Mouse (Mus musculus): ENCODE measurements around the gene Gpr179. TPM values are rescaled to one million over a fixed set of nuclear protein-coding genes. Genes with fewer than 3 reads are reported as not detected.

The Gpr179 gene
- total RNA-seq, 2 experiments from 2014 or later = 0.21 to 0.24 TPM

DNA sequence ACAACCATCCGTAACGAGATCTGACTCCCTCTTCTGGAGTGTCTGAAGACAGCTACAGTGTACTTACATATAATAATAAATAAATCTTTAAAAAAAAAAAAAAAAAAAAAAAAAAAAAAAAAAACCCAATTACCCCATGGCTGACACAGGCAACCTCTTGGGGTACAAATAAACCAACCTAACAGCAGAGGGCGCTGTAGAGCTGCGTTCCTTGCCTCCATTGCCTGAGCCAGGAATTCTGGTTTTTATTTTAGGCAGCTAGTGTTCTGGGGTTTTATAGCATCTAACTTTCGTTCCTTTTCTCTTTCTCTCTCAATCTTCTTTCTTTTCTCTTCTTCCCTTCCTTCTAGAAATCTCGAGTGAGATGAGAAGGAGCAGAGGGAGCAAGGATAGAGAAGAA lies 5.8 kb upstream of the Gpr179 start:
- DNase-seq (ENCODE audit: low spot score in 2 of 2) = peak; percentile 51 to 80

DNA sequence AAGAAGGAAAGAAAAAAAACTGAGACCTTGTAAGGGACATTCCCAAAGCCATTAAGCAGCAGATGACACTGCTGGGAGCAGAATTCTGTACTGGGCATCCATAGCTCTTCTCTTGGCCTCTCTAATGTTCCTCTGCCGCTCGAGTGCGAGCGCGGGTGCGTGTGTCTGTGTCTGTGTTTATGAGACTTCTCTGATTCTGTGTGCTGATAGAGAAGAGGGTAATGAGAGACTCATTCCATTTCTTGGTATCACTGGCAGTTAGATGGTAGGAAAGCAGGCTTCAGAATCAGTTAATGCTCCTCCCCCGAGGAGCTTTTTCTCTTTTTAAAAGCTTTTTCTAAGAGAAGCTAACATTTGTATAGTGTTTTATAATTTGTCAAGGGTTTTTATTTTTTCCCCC lies 3.4 kb upstream of the Gpr179 start:
- no peak for DNase-seq (ENCODE audit: low spot score in 2 of 2)

DNA sequence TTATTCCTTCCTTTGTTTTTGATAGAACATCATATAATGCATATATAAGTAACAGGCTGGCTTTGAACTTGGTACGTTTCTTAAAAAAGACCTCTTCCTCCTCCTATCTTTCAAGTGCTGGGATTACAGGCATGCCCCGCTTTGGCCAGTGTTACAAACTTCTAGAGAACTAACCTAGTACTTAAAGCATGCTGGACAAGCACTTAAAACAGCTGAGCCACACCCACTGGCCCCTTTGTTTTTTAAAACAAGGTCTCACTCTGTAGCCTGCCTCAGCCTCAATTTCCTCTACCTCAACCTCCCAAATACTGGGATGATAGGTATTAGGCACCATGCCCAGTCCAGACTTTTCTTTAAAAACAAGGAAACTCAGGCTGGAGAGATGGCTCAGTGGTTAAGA lies 2.8 kb upstream of the Gpr179 start:
- no peak for DNase-seq (ENCODE audit: low spot score in 2 of 2)

DNA sequence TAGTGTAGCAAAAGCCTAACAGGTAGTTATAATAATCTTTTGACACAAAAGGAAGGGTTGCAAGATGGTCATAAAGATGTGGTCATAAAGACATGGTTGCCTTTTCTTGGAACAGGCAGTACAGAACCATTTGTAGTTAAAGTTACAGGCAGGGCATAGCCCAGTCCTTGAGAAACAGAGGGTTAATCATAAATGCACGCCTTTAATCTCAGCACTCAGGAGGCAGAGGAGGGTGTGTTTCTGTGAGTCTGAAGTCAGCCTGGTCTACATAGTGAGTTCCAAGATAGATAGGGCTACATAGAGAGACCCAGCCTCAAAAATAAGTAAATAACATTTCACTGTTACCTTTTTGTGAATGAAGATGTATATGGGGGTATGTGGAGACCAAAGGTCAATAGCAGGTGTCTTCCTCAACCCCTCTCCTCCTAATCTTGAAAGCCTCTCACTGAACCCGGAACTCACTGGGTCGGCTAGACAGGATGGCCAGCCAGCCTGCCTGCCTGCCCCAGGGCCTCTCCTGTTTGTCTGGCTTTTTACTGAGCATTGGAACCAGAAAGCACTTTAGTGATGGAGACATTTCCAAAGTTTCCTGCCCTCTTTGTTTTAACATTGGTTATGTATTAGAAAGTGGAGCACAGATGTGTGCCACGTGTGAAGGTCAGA lies 1.2 kb upstream of the Gpr179 start:
- DNase-seq (ENCODE audit: low spot score in 2 of 2) = no peak

DNA sequence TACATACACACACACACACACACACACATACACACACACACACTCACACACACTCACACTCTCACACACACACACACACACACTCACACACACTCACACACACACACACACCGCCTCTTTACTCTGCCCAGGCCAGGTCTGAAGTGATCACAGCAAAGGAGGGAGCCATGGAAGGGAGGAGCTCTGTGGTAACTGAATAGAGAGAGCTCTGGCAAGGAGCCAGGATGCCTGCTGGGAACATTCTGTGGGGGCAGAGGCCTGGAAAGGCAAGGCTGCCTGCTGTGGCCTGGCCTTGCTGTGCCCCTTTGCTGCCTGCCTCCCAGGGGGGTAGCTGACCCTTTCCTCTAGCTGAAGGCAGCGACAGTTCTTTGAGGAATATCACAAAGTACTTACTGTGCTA lies 1.8 kb downstream of the Gpr179 start:
- peak; percentile 66 to 78 for DNase-seq (ENCODE audit: low spot score in 2 of 2)

DNA sequence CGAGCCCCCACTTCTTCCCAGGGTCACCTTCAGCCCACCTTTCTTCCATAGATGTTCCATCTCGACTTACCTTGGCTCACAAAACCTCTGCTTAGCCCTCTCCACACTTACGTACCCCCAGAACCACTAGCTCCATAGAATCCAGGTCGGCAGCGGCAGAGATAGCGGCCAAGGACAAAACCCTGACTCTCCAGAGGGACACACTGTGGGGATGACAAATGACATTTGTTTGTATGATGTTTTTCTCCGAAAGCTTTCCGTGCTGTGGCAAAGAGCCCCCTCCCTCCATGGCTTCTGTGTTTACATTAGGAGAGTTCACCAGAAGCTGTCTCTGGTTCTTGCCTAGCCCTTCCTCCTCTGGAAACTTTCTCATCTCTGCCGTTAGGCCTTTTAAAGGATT lies 4.6 kb downstream of the Gpr179 start:
- no peak for DNase-seq (ENCODE audit: low spot score in 2 of 2)

DNA sequence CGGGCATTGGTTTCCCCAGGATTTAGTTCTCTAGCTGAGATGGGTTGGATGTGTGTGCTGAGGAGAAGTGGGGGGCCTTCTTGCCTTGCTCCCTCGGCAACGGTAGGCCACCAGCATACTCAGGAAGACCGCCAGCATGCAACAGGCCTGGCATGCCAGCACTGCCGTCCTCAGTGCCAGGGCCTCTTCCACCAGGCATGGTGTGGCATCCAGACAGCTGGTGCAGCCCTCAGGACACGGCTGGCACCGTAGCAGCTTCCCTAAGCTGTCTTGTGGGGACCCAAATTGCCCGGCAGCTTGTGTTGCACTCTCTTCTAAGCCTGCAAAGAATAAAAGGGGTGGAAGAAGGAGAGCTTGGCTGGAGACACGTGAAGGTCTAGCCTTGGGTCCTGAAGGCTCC lies 5.5 kb downstream of the Gpr179 start:
- no peak for DNase-seq (ENCODE audit: low spot score in 2 of 2)

DNA sequence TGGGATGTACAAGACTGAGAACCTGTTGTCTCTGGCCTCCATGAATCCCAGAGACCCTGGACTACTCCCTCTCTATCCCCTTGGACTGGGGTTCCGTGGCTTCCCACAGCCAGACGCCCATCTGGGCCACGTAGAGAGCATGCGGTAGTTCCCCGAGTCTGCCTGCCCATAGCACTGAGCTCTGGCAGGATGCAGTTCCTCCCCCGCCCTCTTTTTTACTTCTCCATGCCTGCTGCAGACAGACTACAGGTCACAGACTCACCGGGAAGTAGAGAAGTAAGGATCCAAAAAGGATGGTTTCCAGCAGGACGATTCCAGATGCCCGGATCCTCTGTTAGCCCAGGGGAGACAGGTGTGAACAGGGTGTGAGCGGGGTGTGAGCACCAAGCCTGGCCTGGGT lies 6.4 kb downstream of the Gpr179 start:
- no peak for DNase-seq (ENCODE audit: low spot score in 2 of 2)

DNA sequence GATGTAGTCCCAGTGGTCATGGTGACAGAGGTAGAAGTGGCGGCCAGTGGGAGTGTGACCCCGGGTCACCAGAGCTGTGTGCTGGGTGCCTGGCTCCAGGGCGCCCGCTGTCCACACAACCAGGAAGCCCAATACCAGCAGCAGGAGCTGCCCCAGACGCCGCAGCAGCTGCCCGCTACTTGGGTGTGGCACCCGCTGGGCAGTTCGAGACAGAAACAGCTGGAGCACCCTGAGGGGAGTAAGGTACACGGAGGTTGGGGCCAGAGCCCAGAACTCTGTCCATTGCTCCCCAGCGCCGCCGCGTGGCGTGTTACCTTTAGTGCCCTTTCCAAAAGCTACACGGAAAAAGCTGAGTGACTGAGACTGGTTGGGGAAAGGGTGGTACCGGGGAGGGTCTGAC lies 8.3 kb downstream of the Gpr179 start:
- no peak for DNase-seq (ENCODE audit: low spot score in 2 of 2)

DNA sequence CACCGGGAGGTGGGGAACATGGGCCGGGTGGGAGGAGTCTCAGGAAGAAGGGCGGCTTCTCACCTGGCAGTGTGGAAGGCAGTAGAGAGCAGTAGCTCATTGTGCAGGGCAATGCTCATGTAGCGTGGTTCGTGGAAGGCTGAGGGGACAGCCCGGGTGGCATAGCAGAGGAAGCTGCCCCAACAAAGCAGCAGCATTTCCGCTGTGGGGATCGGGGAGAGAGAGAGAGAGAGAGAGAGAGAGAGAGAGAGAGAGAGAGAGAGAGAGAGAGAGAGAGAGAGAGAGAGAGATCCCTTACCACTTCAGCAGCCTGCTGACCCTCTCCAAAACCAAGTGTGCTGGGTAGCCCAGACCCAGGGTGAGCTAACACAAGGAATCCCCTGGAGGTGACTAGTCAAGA lies 8.7 kb downstream of the Gpr179 start:
- no peak for DNase-seq (ENCODE audit: low spot score in 2 of 2)

DNA sequence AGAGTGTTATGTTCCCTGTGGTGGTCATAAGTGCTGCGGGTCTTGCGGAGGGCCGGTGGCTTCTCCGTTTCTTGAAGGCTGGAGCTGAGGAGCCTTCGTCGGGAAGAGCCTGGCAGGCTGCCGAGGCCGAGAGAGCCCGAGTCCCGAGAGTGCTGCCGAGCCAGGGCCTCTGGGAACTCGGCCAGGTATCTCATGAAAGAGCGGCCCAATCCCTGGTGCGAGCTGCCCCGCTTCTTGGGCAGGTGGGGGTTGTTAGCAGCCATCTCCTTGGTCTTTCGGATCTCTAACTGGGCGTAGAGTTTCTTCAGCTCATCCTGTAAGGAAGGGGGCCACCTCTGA lies 12.9 kb downstream of the Gpr179 start:
- DNase-seq (ENCODE audit: low spot score in 2 of 2) = peak; percentile 49 to 60

DNA sequence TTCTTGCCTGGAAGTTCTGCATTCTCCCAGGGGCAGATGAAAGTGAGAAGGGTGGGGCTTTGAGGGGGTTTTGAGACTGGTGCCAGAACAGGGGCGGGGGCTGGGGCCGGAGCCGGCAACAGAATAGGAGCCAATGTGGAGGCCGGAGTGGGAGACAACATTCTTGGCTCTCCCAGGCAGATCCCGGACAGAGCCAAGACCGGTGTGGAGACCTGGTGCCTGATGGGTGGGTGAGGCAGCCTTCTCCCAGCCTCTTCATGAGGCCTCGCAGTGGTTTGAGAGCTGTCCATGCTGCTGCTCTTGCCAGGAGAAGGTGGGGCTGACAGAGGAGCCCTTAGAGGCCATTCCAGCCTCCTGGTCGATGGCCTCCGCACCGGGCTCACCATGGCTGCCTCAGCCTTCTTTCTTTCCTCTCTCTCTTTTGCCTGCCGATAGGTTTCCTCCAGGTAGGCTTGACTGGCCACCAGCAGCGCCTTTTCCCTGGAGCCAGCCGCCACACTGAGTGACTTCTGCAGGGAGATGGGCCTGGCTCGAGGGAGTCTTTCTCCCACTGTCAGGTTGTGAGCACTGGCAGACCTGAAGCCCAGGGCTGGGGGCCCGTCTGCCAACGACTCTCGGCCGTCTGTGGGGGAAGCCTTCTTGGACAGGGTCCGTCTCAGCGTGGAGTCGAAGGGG lies 13.4 kb downstream of the Gpr179 start:
- DNase-seq (ENCODE audit: low spot score in 2 of 2) = no peak

DNA sequence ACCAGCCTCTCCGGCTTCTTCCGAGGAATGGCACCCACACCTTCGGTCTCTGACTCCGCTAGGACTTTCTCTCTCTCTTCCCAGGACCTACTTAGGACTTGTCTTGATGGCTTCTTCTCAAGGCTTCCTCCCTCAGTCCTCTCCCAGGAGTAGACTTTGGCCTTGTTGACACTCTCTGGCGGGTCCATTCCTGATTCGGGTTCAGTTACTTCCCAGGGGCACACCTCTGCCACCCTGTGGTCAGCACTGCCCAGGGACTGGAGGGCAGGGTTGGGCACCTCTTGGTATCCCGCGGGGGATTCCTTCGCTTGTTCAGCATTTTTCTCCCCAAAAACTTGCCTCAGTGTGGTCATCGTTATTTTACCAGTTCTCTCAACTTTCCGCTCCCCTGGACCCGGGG lies 14.5 kb downstream of the Gpr179 start:
- no peak for DNase-seq (ENCODE audit: low spot score in 2 of 2)

DNA sequence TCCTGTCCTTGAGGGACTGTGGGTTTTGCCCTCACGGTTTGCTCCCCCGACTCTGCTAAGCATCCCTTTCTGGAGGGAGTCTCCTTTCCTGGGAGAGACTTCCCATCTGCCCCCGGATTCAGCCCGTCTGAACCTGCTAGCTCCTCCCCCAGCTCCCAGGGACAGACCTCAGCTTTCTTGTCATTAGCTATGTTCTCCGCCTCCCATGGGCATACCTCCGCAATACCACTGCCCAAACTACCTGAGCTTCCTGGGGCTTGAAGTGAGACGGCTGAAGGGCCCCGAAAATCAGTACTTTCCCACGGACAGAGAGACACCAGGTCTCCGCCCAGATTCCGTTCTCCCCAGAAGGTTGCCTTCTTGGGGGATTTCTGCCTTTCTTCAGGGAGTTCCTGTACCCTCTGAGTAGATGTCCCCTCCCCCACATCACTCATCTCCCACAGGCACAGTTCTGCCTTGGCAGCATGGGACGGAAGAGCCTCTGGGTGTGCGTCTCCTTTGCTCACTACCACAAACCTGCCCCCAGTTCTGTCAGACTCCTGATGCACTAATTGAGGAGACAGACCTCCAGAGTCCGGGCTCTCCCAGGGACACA lies 15.0 kb downstream of the Gpr179 start:
- no peak for DNase-seq (ENCODE audit: low spot score in 2 of 2)

DNA sequence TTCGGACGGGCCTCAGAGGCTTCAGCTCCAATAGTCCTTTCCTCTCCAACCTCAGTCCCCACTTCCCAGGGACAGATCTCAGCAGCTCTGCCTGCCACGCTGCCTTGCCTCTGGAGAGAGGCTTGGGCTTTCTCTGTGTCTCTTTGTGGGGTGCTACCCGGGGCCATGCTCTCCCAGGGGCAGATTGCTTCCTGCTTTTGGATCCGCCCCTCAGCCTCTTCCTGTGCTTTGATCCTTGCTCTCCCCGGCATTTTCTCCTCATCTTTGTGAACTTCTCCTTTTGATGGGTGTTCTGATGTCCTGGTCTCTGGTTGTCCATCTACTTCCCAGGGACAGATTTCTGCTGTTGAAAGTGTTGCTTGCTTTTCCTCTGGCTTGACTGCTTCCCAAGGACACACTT lies 15.6 kb downstream of the Gpr179 start:
- no peak for DNase-seq (ENCODE audit: low spot score in 2 of 2)

DNA sequence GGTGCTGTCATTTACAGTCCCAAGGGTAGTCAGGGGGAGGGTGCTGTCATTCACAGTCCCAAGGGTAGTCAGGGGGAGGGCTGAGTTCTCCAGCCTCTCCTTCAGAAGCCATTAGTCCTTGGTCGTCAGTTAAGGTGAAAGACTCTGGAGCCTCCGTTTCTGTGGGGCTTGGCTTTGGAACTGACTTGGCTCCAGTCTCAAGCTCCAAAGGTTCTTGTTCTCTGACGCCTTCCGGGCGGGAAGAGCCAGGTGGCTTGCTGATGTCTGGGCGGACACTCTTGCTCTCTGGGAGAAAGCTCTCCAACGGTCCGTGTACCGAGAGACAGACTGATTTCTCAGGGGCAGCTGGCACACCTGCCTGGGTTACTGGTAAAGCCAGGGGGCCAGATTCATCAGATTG lies 17.5 kb downstream of the Gpr179 start:
- DNase-seq (ENCODE audit: low spot score in 2 of 2) = no peak

DNA sequence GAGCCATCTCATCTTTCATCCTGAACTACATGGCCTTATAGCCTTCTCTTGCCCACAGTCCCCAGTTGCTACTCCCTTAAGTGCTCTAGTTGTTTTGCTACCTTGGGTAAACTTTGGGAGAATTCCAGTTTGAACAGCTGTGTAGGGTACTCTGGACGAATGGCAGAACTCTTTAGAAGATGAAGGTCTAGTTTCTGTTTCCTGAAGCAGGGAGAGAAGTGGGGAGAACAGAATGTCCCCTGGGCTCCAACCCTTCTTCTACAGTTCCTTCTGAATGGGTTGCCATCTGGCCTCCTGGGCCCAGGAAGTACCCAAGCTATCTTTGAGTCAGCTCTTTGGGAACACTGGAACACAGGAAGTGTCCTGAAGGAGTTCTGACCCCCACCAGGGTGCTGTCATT lies 18.0 kb downstream of the Gpr179 start:
- no peak for DNase-seq (ENCODE audit: low spot score in 2 of 2)

DNA sequence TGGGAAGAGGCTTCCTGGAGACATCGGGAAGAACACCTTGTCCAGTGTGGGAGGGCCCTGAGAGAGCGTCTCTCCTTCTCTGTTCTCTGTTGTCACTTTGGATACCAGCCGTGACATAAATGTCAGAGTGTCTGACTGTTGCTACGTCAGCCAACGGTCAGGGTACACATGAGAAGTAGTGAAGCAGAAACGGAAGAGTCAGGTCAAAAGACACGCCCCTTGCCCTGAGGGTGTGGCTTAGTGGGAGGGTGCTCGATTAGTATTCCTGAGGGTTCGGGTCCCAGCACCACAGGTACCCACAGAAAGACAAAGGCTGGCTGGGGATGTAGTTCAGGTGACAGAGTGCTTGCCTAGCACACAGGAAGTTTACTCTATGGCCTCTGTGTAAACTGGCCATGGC lies 18.8 kb downstream of the Gpr179 start:
- no peak for DNase-seq (ENCODE audit: low spot score in 2 of 2)

DNA sequence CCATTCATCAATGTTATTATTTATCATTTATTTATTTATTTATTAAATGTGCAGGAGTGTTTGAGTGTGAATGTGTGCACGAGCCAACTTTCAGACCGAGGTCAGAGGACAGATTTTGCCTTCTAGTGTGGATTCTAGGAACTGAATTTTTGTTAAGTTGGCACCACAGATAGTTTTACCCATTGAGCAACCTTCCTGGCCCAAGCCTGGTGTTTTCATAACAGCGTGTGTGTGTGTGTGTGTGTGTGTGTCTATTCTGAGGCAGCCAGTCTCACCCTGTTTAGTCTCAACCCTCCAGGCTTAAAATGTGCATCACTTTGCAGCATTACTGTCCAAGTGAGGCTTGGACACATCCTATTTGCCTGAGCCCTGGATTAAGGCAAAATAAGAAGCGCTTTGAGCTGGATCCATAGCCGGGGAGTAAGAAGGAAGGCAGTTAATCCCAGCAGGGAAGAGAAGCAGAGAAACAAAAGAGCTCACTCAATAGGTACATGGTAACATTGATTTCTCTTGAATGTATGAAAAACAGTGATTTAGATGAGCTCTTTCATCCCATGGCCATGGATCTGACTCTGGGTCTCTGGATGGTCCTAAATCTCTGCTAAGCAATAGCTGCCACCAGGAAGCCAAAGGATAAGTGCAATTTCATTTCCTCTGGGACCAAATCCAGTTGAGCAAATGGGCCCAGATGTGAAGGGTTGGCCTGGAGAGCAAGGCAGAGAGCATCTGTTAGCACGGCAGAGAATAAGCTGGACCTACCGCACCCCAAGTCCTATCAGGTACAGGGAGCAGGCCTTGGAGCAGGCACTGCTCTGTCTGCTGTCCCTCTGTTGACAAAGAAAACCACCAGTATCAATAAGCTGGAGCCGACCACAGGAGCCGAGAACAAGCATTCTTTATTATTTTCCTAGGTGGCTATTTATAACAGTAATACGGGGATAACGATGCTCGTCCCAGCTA lies 20.4 kb downstream of the Gpr179 start:
- DNase-seq (ENCODE audit: low spot score in 2 of 2) = no peak

DNA sequence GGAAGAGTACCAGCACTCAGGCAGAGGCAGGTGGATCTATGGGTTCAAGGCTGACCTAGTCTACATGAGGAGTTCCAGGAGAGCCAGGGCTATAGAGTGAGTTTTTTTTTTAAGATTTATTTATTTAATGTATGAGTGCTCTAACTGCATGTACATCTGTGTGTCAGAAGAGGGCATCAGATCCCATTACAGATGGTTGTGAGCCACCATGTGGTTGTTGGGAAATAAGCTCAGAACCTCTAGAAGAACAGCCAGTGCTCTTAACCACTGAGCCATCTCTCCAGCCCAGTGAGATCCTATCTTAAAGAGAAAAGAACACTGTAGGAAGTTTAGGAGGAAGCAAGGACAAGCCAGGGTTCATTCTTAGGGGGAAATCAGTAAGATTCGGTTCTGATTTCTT lies 21.6 kb downstream of the Gpr179 start:
- DNase-seq (ENCODE audit: low spot score in 2 of 2) = no peak

DNA sequence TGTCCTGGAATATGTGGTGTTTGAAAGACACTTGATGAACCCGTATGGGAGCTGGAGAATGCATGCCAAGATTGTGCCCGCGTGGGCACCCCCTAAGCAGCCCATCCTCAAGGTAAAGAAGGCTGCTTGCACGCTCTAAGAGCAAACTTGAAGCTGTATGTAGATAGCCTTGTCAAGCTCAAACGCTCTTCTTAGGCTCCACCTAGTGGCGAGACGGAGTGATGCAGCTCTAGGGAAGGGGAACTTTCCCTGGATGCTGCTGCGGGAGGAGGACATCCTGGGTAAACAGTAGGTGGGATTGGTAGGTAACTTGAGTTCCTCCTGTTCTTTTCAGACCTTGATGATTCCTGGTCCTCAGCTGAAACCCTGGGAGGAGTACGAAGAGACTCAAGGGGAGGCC lies 23.7 kb downstream of the Gpr179 start:
- DNase-seq (ENCODE audit: low spot score in 2 of 2) = peak; percentile 54 to 58

DNA sequence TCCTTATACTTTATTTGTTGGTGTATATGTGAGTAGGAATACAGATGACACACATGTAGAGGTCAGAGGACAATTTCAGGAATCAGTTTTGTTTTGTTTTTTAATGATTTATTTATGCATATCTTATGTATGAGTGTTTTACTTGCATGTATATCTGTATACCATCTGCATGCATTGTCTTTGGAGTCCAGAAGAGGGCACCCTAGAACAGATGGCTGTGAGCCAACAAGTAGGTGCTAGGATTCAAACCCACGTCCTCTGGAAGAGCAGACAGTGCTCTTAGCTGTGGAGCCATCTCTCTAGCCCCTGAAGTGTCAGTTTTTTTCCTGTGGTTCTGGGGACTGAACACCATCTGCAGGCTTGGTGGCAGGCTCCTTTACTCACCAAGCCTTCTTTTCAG lies 26.7 kb downstream of the Gpr179 start:
- no peak for DNase-seq (ENCODE audit: low spot score in 2 of 2)
